16 mouse cellular contexts compared by ENCODE assay signal in genomic region chr16:55039777-55040176, GRCm38 (mm10).
"Had no signal": no experiment of that assay in that cellular context is flagged by ENCODE, and none has a peak within 500 bp of the region (broad histone marks: within the 10 kb centered on the region; RNA-seq: fewer than 3 reads in every experiment).

No protein-coding gene starts in this region.

- H3K4me1 ChIP-seq: limb, embryonic 15.5 days; liver, embryonic 13.5 days; lung, embryonic 15.5 days; megakaryocyte, embryonic 14.5 days; midbrain, embryonic 15.5 days; neural tube, embryonic 12.5 days had no signal

- H3K4me3 ChIP-seq: left cerebral cortex, adult 2 months; limb, embryonic 15.5 days; liver, embryonic 13.5 days; lung, embryonic 15.5 days; megakaryocyte, embryonic 14.5 days; midbrain, embryonic 15.5 days; neural tube, embryonic 12.5 days had no signal

- ATAC-seq: liver, postnatal 0 days; midbrain, embryonic 15.5 days had no signal

- H3K27ac ChIP-seq: kidney, postnatal 0 days; left cerebral cortex, adult 2 months; limb, embryonic 15.5 days; liver, embryonic 13.5 days; lung, embryonic 15.5 days; macrophage; midbrain, embryonic 15.5 days; neural tube, embryonic 12.5 days had no signal

- H3K9me3 ChIP-seq: limb, embryonic 15.5 days; liver, embryonic 13.5 days; lung, embryonic 15.5 days; megakaryocyte, embryonic 14.5 days; midbrain, embryonic 15.5 days; neural tube, embryonic 12.5 days had no signal

- H3K4me2 ChIP-seq: limb, embryonic 15.5 days; liver, embryonic 13.5 days; lung, embryonic 15.5 days; midbrain, embryonic 11.5 days; midbrain, embryonic 15.5 days; neural tube, embryonic 12.5 days had no signal

- H3K36me3 ChIP-seq: limb, embryonic 15.5 days; liver, embryonic 13.5 days; lung, embryonic 15.5 days; midbrain, embryonic 15.5 days; neural tube, embryonic 12.5 days had no signal

- H3K27me3 ChIP-seq: limb, embryonic 15.5 days; liver, embryonic 13.5 days; lung, embryonic 15.5 days; megakaryocyte, embryonic 14.5 days; midbrain, embryonic 15.5 days; neural tube, embryonic 12.5 days had no signal

- H3K9ac ChIP-seq: limb, embryonic 15.5 days; liver, embryonic 13.5 days; liver, postnatal 0 days; lung, embryonic 15.5 days; midbrain, embryonic 15.5 days; neural tube, embryonic 12.5 days had no signal

- DNase-seq: kidney, adult 11 months; kidney, adult 9 months; kidney, postnatal 36 days; liver, embryonic 13.5 days; liver, postnatal 0 days; lung, postnatal 14 days; thymus, postnatal 4 days had no signal
